Mouse (Mus musculus) erythroblast, embryonic 14.5 days (primary cell): Measurements from ENCODE around the gene Kpna7.

Experiments used
- GATA1 ChIP-seq: IDR thresholded peaks from 2 replicates; pipeline ENCODE4 v1.6.1; 2012; ENCODE audit warnings: low read length, inconsistent platforms, mixed read lengths
- TAL1 ChIP-seq: IDR thresholded peaks from 3 replicates; pipeline ENCODE4 v1.6.1; 2012; ENCODE audit warnings: low read length, inconsistent platforms, mixed read lengths

GRCm38 (mm10) chr5:145083632-145084451 lies at the start of gene Kpna7, which contains the start of gene Arpc1a:
- TF ChIP-seq GATA1 (no peak), TAL1 (no peak)
